Mouse (Mus musculus) MEL (cell line): ENCODE data around the gene Nacad. TPM values are rescaled to one million over a fixed set of nuclear protein-coding genes. Genes with fewer than 3 reads are reported as not detected.
A peak's percentile ranks its signal among the peaks of the same experiment; 100 is the strongest.

Source experiments
- DNase-seq: peaks from one replicate; pipeline ENCODE4 v3.0.0; 2011; ENCODE audit warnings: low read depth, low spot score
- H3K27ac ChIP-seq: 2 replicates; pipeline ENCODE4 v1.5.1; 2012; ENCODE audit warnings: low read depth, mild to moderate bottlenecking, control low read depth, low read length, moderate library complexity; ENCODE audit not compliant: control insufficient read depth
- H3K27me3 ChIP-seq, 2 experiments: fragments of 150-350 bp in 1 of 2; sonication (generic) in 1 of 2; 2 replicates each; pipeline ENCODE4 v1.6.1; 2012; ENCODE audit warnings: low read length in 2 of 2, mild to moderate bottlenecking in 2 of 2, improper control_type of control experiment in 1 of 2, moderate library complexity in 1 of 2; ENCODE audit not compliant: insufficient read depth in 2 of 2, control insufficient read depth in 1 of 2
- H3K36me3 ChIP-seq, 2 experiments: 2 replicates each; pipeline ENCODE4 v1.6.1; 2012 to 2014; ENCODE audit warnings: low read length in 2 of 2, improper control_type of control experiment in 1 of 2, inconsistent platforms in 1 of 2, mild to moderate bottlenecking in 1 of 2; ENCODE audit not compliant: insufficient read depth in 2 of 2, control insufficient read depth in 1 of 2
- H3K4me1 ChIP-seq, 2 experiments: fragments of 150-350 bp in 1 of 2; sonication (generic) in 1 of 2; 2 replicates each; pipeline ENCODE4 v1.6.1; 2012; ENCODE audit warnings: low read length in 2 of 2, improper control_type of control experiment in 1 of 2, mild to moderate bottlenecking in 1 of 2; ENCODE audit not compliant: insufficient read depth in 2 of 2, control insufficient read depth in 1 of 2
- H3K4me3 ChIP-seq, 2 experiments: fragments of 150-350 bp in 1 of 2; sonication (generic) in 1 of 2; 2 replicates each; pipeline ENCODE4 v1.5.1; 2012; ENCODE audit warnings: low read depth in 2 of 2, low read length in 2 of 2, mild to moderate bottlenecking in 2 of 2, moderate library complexity in 2 of 2, control low read depth in 1 of 2, improper control_type of control experiment in 1 of 2; ENCODE audit not compliant: control insufficient read depth in 1 of 2, insufficient read depth in 1 of 2
- H3K79me2 ChIP-seq: 2 replicates; pipeline ENCODE4 v1.6.1; 2012; ENCODE audit warnings: mild to moderate bottlenecking, low read length, moderate library complexity; ENCODE audit not compliant: control insufficient read depth, poor library complexity, insufficient read depth
- H3K9ac ChIP-seq: 2 replicates; pipeline ENCODE4 v1.6.1; 2012; ENCODE audit warnings: low read depth, mild to moderate bottlenecking, control low read depth, low read length, moderate library complexity; ENCODE audit not compliant: control insufficient read depth, poor library complexity, severe bottlenecking
- H3K9me3 ChIP-seq: fragments of 150-350 bp; sonication (generic); replicated peaks from 2 replicates; pipeline ENCODE4 v1.6.1; 2012; ENCODE audit warnings: mild to moderate bottlenecking, low read length, improper control_type of control experiment, moderate library complexity; ENCODE audit not compliant: insufficient read depth
- BHLHE40 ChIP-seq: IDR thresholded peaks from 2 replicates; pipeline ENCODE4 v1.6.1; 2012; ENCODE audit warnings: low read depth, mild to moderate bottlenecking, inconsistent platforms, low read length, improper control_type of control experiment, borderline replicate concordance
- CTCF ChIP-seq, 3 experiments: IDR thresholded peaks in 2 of 3; conservative IDR thresholded peaks in 1 of 3; 2 replicates each; pipeline ENCODE4 v1.5.1; 2011 to 2012; ENCODE audit warnings: low read length in 3 of 3, low read depth in 2 of 3, mild to moderate bottlenecking in 2 of 3, improper control_type of control experiment in 1 of 3, inconsistent platforms in 1 of 3, mixed read lengths in 1 of 3, moderate library complexity in 1 of 3; ENCODE audit not compliant: control insufficient read depth in 1 of 3, insufficient read depth in 1 of 3, poor library complexity in 1 of 3, severe bottlenecking in 1 of 3
- ETS1 ChIP-seq: IDR thresholded peaks from 2 replicates; pipeline ENCODE4 v1.6.1; 2012; ENCODE audit warnings: low read depth, mild to moderate bottlenecking, inconsistent platforms, low read length, improper control_type of control experiment, moderate library complexity
- HCFC1 ChIP-seq: IDR thresholded peaks from 2 replicates; pipeline ENCODE4 v1.6.1; 2012; ENCODE audit warnings: low read depth, mild to moderate bottlenecking, inconsistent platforms, low read length, improper control_type of control experiment, moderate library complexity
- MAZ ChIP-seq: IDR thresholded peaks from 2 replicates; pipeline ENCODE4 v1.6.1; 2012; ENCODE audit warnings: low read depth, mild to moderate bottlenecking, inconsistent platforms, low read length, improper control_type of control experiment
- MEF2A ChIP-seq: IDR thresholded peaks from 2 replicates; pipeline ENCODE4 v1.6.1; 2014; ENCODE audit warnings: low read depth, mild to moderate bottlenecking, inconsistent platforms, low read length, improper control_type of control experiment; ENCODE audit not compliant: poor library complexity, insufficient replicate concordance, severe bottlenecking; ENCODE audit errors: extremely low read depth
- MXI1 ChIP-seq: IDR thresholded peaks from 2 replicates; pipeline ENCODE4 v1.6.1; 2011; ENCODE audit warnings: mild to moderate bottlenecking, low read depth, low read length, improper control_type of control experiment
- NRF1 ChIP-seq: IDR thresholded peaks from 2 replicates; pipeline ENCODE4 v1.6.1; 2014; ENCODE audit warnings: low read depth, mild to moderate bottlenecking, inconsistent platforms, low read length, improper control_type of control experiment, moderate library complexity; ENCODE audit not compliant: poor library complexity, insufficient read depth, severe bottlenecking
- ZKSCAN1 ChIP-seq: IDR thresholded peaks from 2 replicates; pipeline ENCODE4 v1.6.1; 2012; ENCODE audit warnings: low read depth, mild to moderate bottlenecking, inconsistent platforms, low read length, improper control_type of control experiment, moderate library complexity
- polyA plus RNA-seq, 2 experiments: library from polyadenylated mRNA; stranded (reverse) in 1 of 2; unstranded in 1 of 2; fragments of >175 nt in 1 of 2; fragments of >200 nt in 1 of 2; gene quantifications; 2 replicates each; pipeline versions ENCODE4 v1.2.1 to v1.2.4; 2012; ENCODE audit warnings: low replicate concordance in 2 of 2, low read depth in 1 of 2; ENCODE audit not compliant: insufficient read length in 2 of 2, insufficient read depth in 1 of 2, missing spikeins in 1 of 2
- total RNA-seq: library from RNA; depleted of rRNA; stranded (reverse); fragments of 300-350 nt; gene quantifications from 2 replicates; pipeline ENCODE4 v1.2.3, GENCODE M21; 2012

The Nacad gene
- total and polyA plus RNA-seq, 3 experiments = 0.12 to 0.32 TPM; not detected in 1

DNA sequence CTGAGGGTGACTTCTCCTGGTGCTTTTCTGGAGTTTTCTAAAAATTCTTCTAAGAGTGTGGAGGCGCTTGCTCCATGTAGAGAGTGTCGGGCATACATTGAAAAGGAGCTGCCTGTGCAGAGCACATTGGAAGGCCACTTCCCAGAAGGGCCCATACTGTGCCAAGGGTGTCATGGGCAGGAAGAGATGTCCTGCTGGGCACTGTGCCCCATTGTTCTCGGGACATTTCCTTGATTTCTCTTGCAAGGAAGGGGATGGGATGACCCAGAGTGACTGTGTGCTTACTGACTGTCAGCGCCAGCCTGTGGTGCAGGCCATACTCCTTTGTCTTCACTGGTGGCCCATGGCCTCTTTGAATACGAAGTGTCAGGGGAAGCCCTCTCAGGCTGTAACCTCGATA is 33.2 kb upstream of the Nacad start:
- Histone ChIP-seq H3K4me3 (no peak overlapping the region), H3K27me3 (peaks cover 0 to 8% of the 10 kb centered on the region in 2 experiments; a peak in 2 of 4 replicates), H3K4me1 (no peaks in the 10 kb centered on the region)
- no peak for TF ChIP-seq NRF1
- TF ChIP-seq ZKSCAN1 = no peak
- TF ChIP-seq HCFC1 = no peak
- TF ChIP-seq BHLHE40 = no peak
- TF ChIP-seq, all 39 proteins: peak for 0
- H3K9me3 ChIP-seq = no peaks in the 10 kb centered on the region
- H3K27ac ChIP-seq = no peak overlapping the region
- DNase-seq = no peak
- no peaks in the 10 kb centered on the region for H3K79me2 ChIP-seq
- no peaks in the 10 kb centered on the region for H3K36me3 ChIP-seq
- no peak overlapping the region for H3K9ac ChIP-seq

DNA sequence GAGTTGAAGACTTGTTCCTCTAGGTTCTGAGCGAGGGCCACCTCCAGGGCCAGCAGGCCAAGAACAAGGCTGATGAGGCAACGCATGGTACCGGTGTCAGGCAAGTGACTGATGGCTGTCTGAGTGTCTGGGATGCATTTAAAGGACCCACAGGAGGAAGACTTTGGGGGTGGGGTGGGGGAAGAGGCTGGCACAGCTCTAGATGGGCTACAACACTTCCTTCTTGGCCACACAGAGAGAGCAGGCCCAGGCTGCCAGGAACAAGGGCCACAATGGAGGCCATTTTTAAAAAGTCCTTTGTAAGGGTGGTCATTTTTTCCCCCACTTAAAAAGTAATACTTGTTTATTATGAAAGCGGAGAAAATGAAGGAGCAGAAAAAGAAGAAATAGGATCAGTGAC is 32.7 kb upstream of the Nacad start, which contains the start of gene Wap:
TSS of gene Wap (minus strand) at position 101 of the 400 bp plus-strand sequence.
- no peak within 1 kb of the TSS for H3K4me3 ChIP-seq
- H3K27ac ChIP-seq = no peak within 1 kb of the TSS
- TF ChIP-seq MAZ = no peak
- H3K9ac ChIP-seq = no peak within 1 kb of the TSS
- H3K9me3 ChIP-seq = no peaks in the 10 kb centered on the region
- no peaks in the 10 kb centered on the region for H3K36me3 ChIP-seq
- DNase-seq = no peak
- no peaks in the 10 kb centered on the region for H3K4me1 ChIP-seq
- H3K27me3 ChIP-seq = peaks cover 0 to 4% of the 10 kb centered on the region in 2 experiments; a peak in 2 of 4 replicates
- no peaks in the 10 kb centered on the region for H3K79me2 ChIP-seq

DNA sequence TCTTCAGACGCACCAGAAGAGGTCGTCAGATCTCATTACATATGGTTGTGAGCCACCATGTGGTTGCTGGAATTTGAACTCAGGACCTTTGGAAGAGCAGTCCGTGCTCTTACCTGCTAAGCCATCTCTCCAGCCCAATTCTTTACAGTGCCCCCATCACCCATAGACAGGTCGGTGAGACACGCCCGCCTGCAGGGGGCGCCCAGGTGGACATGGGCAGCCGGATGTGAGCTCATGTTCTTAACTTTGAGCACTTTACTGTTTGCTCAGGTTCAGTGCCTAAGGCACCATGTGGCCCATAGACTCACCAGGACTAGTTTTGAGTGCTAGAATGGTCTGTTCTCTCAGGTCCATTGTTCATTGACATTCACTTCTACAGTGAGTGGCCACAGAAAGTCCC is 30.3 kb upstream of the Nacad start:
- TF ChIP-seq ETS1 (no peak), CTCF (IDR thresholded peaks at IDR 0.05 in 2 of 3, conservative IDR thresholded peaks at IDR 0.05 in 1 of 3; ENCODE audit: control insufficient read depth in 1 of 3, insufficient read depth in 1 of 3, low read depth in 2 of 3, low read length in 3 of 3, poor library complexity in 1 of 3, severe bottlenecking in 1 of 3) (peak; percentile 28 to 65 (median 48); a peak in 5 of 6 replicates), MEF2A (no peak), NRF1 (no peak), MXI1 (no peak)
- H3K9ac ChIP-seq = no peak overlapping the region
- H3K27me3 ChIP-seq = no peaks in the 10 kb centered on the region
- H3K9me3 ChIP-seq = no peaks in the 10 kb centered on the region
- H3K36me3 ChIP-seq = no peaks in the 10 kb centered on the region
- no peak for DNase-seq
- no peak overlapping the region for H3K27ac ChIP-seq
- no peaks in the 10 kb centered on the region for H3K4me1 ChIP-seq
- no peaks in the 10 kb centered on the region for H3K79me2 ChIP-seq
- no peak overlapping the region for H3K4me3 ChIP-seq
